21 mouse cellular contexts compared by ENCODE assay signal in genomic region chr11:90000666-90001065, GRCm38 (mm10). TPM values are rescaled to one million over a fixed set of nuclear protein-coding genes. Genes with fewer than 3 reads are reported as not detected.
DNase-seq lines count a peak whose midpoint lies in the region; ATAC-seq and TF ChIP-seq lines count a peak whose summit lies in the region.
"Had no signal": no experiment of that assay in that cellular context is flagged by ENCODE, and none has a peak within 500 bp of the region (broad histone marks: within the 10 kb centered on the region; RNA-seq: fewer than 3 reads in every experiment).

No protein-coding gene starts in this region.

- no peak for TF ChIP-seq CTCF in liver, adult 2 months (IDR thresholded peaks at IDR 0.05; ENCODE audit: low read depth, low read length)
- TF ChIP-seq CTCF in liver, postnatal 0 days (IDR thresholded peaks at IDR 0.05; ENCODE audit: low read depth) = no peak

- no peak for ATAC-seq in liver, embryonic 11.5 days (replicated peaks; ENCODE audit: low FRiP score)
- ATAC-seq in liver, postnatal 0 days = peak; percentile 30; the same call in 1 of the 2 replicates
- ATAC-seq: activated CD4-positive, CD25-positive, alpha-beta regulatory T cell, adult 4 months; CD4-positive, CD25-positive, alpha-beta regulatory T cell, adult 4 months; Patski had no signal

- H3K27me3 ChIP-seq in liver, adult 2 months (ENCODE audit: control insufficient read depth, insufficient read depth, low read length) = no peaks in the 10 kb centered on the region
- no peaks in the 10 kb centered on the region for H3K27me3 ChIP-seq in liver, embryonic 11.5 days (replicated peaks; ENCODE audit: control insufficient read depth, insufficient read depth, low read length)
- H3K27me3 ChIP-seq in liver, postnatal 0 days (ENCODE audit: insufficient read depth, low read length) = no peaks in the 10 kb centered on the region
- H3K27me3 ChIP-seq: Patski had no signal

- TF ChIP-seq EP300 in liver, postnatal 0 days (IDR thresholded peaks at IDR 0.05; ENCODE audit: low read depth) = peak; percentile 46; the same call in 1 of the 2 replicates

- H3K4me1 ChIP-seq in liver, adult 2 months (ENCODE audit: control insufficient read depth, insufficient read depth, low read length) = peaks cover 57% of the 10 kb centered on the region
- H3K4me1 ChIP-seq in liver, embryonic 11.5 days (replicated peaks; ENCODE audit: control insufficient read depth, insufficient read depth, low read length) = peaks cover 6% of the 10 kb centered on the region; the same call in 1 of the 2 replicates
- H3K4me1 ChIP-seq in liver, postnatal 0 days (ENCODE audit: insufficient read depth) = peaks cover 37% of the 10 kb centered on the region

- peak overlapping the region; percentile 93 for H3K27ac ChIP-seq in liver, adult 2 months (replicated peaks; ENCODE audit: insufficient read depth, low read depth, low read length)
- H3K27ac ChIP-seq in liver, embryonic 11.5 days (ENCODE audit: low read depth, low read length) = no peak overlapping the region
- H3K27ac ChIP-seq in liver, postnatal 0 days (ENCODE audit: low read depth) = peak overlapping the region; percentile 66

- no peak overlapping the region for H3K4me3 ChIP-seq in liver, adult 2 months (ENCODE audit: insufficient read depth, low read depth, low read length)
- H3K4me3 ChIP-seq in liver, embryonic 11.5 days (ENCODE audit: low read depth, low read length) = no peak overlapping the region
- H3K4me3 ChIP-seq in liver, postnatal 0 days (ENCODE audit: low read depth, low read length) = no peak overlapping the region

- H3K9me3 ChIP-seq in liver, embryonic 11.5 days (ENCODE audit: control insufficient read depth, low read length) = no peaks in the 10 kb centered on the region
- no peaks in the 10 kb centered on the region for H3K9me3 ChIP-seq in liver, postnatal 0 days (ENCODE audit: low read length)

- no peak for TF ChIP-seq POLR2A in liver, adult 2 months (IDR thresholded peaks at IDR 0.05; ENCODE audit: extremely low read depth, insufficient read depth, low read length)

- no peak overlapping the region for H3K9ac ChIP-seq in liver, adult 2 months (ENCODE audit: low read depth, low read length)
- no peak overlapping the region for H3K9ac ChIP-seq in liver, embryonic 11.5 days (ENCODE audit: low read depth, low read length)
- peak overlapping the region; percentile 21; the same call in 1 of the 2 replicates for H3K9ac ChIP-seq in liver, postnatal 0 days (replicated peaks)

- DNase-seq in liver, adult 2 months (ENCODE audit: extremely low read depth, low read depth, low spot score) = peak; percentile 100
- no peak for DNase-seq in liver, embryonic 11.5 days (ENCODE audit: low spot score)
- DNase-seq in liver, postnatal 0 days = no peak
- no peak for DNase-seq in liver
- peak; percentile 68 for DNase-seq in fat pad, adult 2 months (ENCODE audit: extremely low read depth, low read depth, low spot score)
- no peak for DNase-seq in left cerebral cortex, postnatal 10 days (ENCODE audit: extremely low spot score in 1 of 2, low spot score in 2 of 2)
- DNase-seq: adrenal gland, adult 2 months; adrenal gland, adult 8-10 months; adrenal gland, postnatal 10 days; adrenal gland, postnatal 14 days; adrenal gland, postnatal 25 days; adrenal gland, postnatal 36 days; B cell, adult 2 months; cerebellum, adult 11 months; cerebellum, adult 11-12 months; cerebellum, adult 18-20 months had no signal

- H3K79me2 ChIP-seq in liver, adult 2 months (ENCODE audit: control insufficient read depth, insufficient read depth, low read length) = no peaks in the 10 kb centered on the region

- no peaks in the 10 kb centered on the region for H3K36me3 ChIP-seq in liver, adult 2 months (ENCODE audit: control insufficient read depth, insufficient read depth, low read length)
- H3K36me3 ChIP-seq in liver, embryonic 11.5 days (ENCODE audit: control insufficient read depth, insufficient read depth, low read length) = no peaks in the 10 kb centered on the region
- H3K36me3 ChIP-seq in liver, postnatal 0 days (replicated peaks; ENCODE audit: insufficient read depth, low read length) = no peaks in the 10 kb centered on the region

- 24% methylated on average over 4 of the region's 4 CpGs for WGBS in liver, adult 2 months
- WGBS in liver, embryonic 11.5 days = 91% methylated on average over 4 of the region's 4 CpGs
- WGBS in liver, postnatal 0 days (ENCODE audit: insufficient replicate concordance) = 61% methylated on average over 4 of the region's 4 CpGs

- H3K4me2 ChIP-seq in liver, embryonic 11.5 days = no peak overlapping the region
- H3K4me2 ChIP-seq in liver, postnatal 0 days (ENCODE audit: low read depth, low read length) = peak overlapping the region; percentile 92; the same call in 1 of the 2 replicates

- intact Hi-C loops in left cerebral cortex, postnatal 10 days (cut with DNase I) = no loop called here

RNA-seq across cellular contexts. Expression of gene Pctp, which starts 2.0 kb away (rescaled TPM):
- 43.4 and 63.1 TPM in 2 replicates for total RNA-seq in liver, adult 2 months (2014; rRNA removed)
- polyA plus RNA-seq in liver, adult 2 months (2012; rRNA removed) = 18.5 and 22.0 TPM in 2 replicates
- polyA plus RNA-seq in liver, embryonic 11.5 days (2014; fragmentation: Nextera tagmentation; extraction: Ambion mirVana) = 13.9 and 14.5 TPM in 2 replicates
- polyA plus RNA-seq in liver, postnatal 0 days (2015; fragmentation: Nextera tagmentation; extraction: Ambion mirVana) = 67.2 and 68.4 TPM in 2 replicates
- under 1 TPM; 0.75 TPM for total RNA-seq in left cerebral cortex, postnatal 10 days (2021)

RNA-seq across cellular contexts. Expression of gene Tmem100, which starts 29.5 kb away (rescaled TPM):
- total RNA-seq in liver, adult 2 months (2014; rRNA removed) = 0.07 and 0.09 TPM in 2 replicates
- polyA plus RNA-seq in liver, adult 2 months (2012; rRNA removed) = 0.05 TPM in 1 of 2 replicates, not detected in the other
- 1.3 and 1.5 TPM in 2 replicates for polyA plus RNA-seq in liver, embryonic 11.5 days (2014; fragmentation: Nextera tagmentation; extraction: Ambion mirVana)
- polyA plus RNA-seq in liver, postnatal 0 days (2015; fragmentation: Nextera tagmentation; extraction: Ambion mirVana) = 0.99 and 1.2 TPM in 2 replicates
- total RNA-seq in left cerebral cortex, postnatal 10 days (2021) = 10 to 100 TPM; 17.9 to 18.4 TPM
- total RNA-seq: MEL had no signal
- polyA plus RNA-seq: activated CD4-positive, CD25-positive, alpha-beta regulatory T cell, adult 4 months; C2C12; CD4-positive, CD25-positive, alpha-beta regulatory T cell, adult 4 months; Patski had no signal

Comparison
In these comparisons a context has a peak if more than half of its experiments do, and no peak if none do; other contexts are left out.
1. DNase-seq: peak in liver, adult 2 months (single experiment) and fat pad, adult 2 months (single experiment); none in liver, embryonic 11.5 days (single experiment), liver, postnatal 0 days (single experiment), liver (single experiment) and left cerebral cortex, postnatal 10 days (0 of 2).